Mouse (Mus musculus): Measurements from ENCODE around the gene Hoxb9.

- TF ChIP-seq POLR2A (IDR thresholded peaks at IDR 0.05; ENCODE audit: low read depth, low read length) (no peak), CTCF (conservative IDR thresholded peaks at IDR 0.05; ENCODE audit: insufficient read depth, insufficient read length, low read depth, low read length) (no peak)
Observed at GRCm38 (mm10) chr11:96251480-96252031, 19.7 kb upstream of the Hoxb9 start.
